Mouse (Mus musculus): ENCODE data around the gene Ptpn18. TPM values are rescaled to one million over a fixed set of nuclear protein-coding genes. Genes with fewer than 3 reads are reported as not detected.
"Not testable (repeated sequence)": the region's sequence is repeated elsewhere in the genome, so short reads cannot be mapped to it uniquely, and the experiment has no call there.

The Ptpn18 gene
- polyA plus RNA-seq, 1 experiment = not detected

- WGBS = under 1% methylated on average over 30 of the region's 30 CpGs
- Histone ChIP-seq H3K27ac (ENCODE audit: insufficient read depth, low read depth, low read length) (peak overlapping the region; percentile 96), H3K4me1 (ENCODE audit: control insufficient read depth, insufficient read depth, low read length) (peaks cover 8% of the 10 kb centered on the region), H3K4me3 (ENCODE audit: insufficient read depth, low read depth, low read length) (peak overlapping the region; percentile 90)
- no peak for TF ChIP-seq POLR2A (IDR thresholded peaks at IDR 0.05; ENCODE audit: insufficient read depth, low read depth, low read length)
- TF ChIP-seq CTCF (IDR thresholded peaks at IDR 0.05; ENCODE audit: insufficient read depth, low read depth, low read length) = no peak
Observed at GRCm38 (mm10) chr1:34434660-34435160, 24.9 kb upstream of the Ptpn18 start.

GRCm38 (mm10) chr1:34435371-34436120, 24.0 kb upstream of the Ptpn18 start:
- Histone ChIP-seq H3K4me3 (ENCODE audit: insufficient read depth, low read depth, low read length) (peak overlapping the region; percentile 90), H3K27ac (ENCODE audit: insufficient read depth, low read depth, low read length) (peak overlapping the region; percentile 96), H3K4me1 (ENCODE audit: control insufficient read depth, insufficient read depth, low read length) (peaks cover 10% of the 10 kb centered on the region)
- no peak for TF ChIP-seq POLR2A (IDR thresholded peaks at IDR 0.05; ENCODE audit: insufficient read depth, low read depth, low read length)
- TF ChIP-seq CTCF (IDR thresholded peaks at IDR 0.05; ENCODE audit: insufficient read depth, low read depth, low read length) = no peak
- WGBS = 24% methylated on average over 8 of the region's 8 CpGs

GRCm38 (mm10) chr1:34436374-34436773, 23.2 kb upstream of the Ptpn18 start:
- 84% methylated on average over 3 of the region's 3 CpGs for WGBS
- Histone ChIP-seq H3K27ac (ENCODE audit: insufficient read depth, low read depth, low read length) (no peak overlapping the region), H3K4me1 (ENCODE audit: control insufficient read depth, insufficient read depth, low read length) (peaks cover 10% of the 10 kb centered on the region), H3K4me3 (ENCODE audit: insufficient read depth, low read depth, low read length) (no peak overlapping the region)
- no peak for TF ChIP-seq POLR2A (IDR thresholded peaks at IDR 0.05; ENCODE audit: insufficient read depth, low read depth, low read length)
- TF ChIP-seq CTCF (IDR thresholded peaks at IDR 0.05; ENCODE audit: insufficient read depth, low read depth, low read length) = no peak

DNA sequence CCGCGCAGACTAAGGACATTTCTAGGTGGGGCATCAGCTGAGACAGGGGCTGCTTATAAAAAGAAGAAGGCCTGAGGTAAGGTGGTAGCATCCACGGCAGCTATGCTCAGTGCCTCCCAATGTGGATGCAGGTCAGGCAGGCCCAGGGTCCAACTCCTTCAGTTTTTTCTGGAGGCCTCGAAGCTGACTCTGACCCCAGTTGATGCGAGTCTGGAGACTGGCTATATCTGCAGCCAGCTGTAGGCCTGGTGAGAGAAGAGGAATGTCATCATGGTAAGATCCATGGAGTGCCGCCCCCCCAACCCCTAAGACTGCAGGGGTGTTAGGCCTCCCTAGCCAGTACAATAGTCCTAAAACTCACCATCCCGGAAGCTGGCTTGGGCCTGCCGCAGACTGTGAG, 22.2 kb upstream of the Ptpn18 start:
- not testable (repeated sequence) for H3K4me1 ChIP-seq (ENCODE audit: control insufficient read depth, insufficient read depth, low read length); H3K27ac ChIP-seq (ENCODE audit: insufficient read depth, low read depth, low read length); H3K4me3 ChIP-seq (ENCODE audit: insufficient read depth, low read depth, low read length)
- WGBS = 97% methylated on average over 8 of the region's 8 CpGs

DNA sequence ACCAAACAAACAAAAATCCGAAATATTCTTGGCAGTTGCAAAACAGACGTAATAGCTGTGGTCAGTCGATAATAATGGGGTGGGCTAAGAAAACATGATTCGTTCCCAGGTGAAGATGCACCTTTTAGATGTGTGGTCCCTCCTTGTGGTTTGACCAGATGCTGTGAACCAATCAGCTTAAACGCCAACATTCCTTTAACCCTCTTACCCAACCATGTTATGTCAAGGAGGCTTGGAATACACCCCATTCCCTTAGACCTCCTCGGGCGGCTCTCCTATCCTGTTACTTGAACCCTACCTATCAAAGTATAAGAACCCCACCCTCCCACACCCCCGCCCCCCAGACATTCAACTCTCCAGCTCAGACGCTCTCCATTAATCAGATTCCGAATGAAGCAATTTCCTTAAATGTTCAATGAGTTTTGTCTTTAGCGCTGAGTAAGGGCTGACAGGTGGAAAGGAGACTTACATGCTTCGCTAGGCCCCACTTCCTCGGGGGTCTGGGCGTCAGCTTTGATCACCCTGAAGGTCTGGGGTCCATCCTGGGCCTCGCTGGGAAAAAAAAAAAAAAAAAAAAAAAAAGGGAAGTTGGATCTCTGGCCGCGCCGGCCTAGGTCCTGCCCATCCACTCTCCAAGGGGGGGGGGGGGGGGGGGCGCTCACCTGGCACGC, 21.0 kb upstream of the Ptpn18 start:
- 38% methylated on average over 17 of the region's 20 CpGs for WGBS
- TF ChIP-seq POLR2A (IDR thresholded peaks at IDR 0.05; ENCODE audit: insufficient read depth, low read depth, low read length) (no peak), CTCF (IDR thresholded peaks at IDR 0.05; ENCODE audit: insufficient read depth, low read depth, low read length) (no peak)
- Histone ChIP-seq H3K27ac (ENCODE audit: insufficient read depth, low read depth, low read length) (no peak overlapping the region), H3K4me3 (ENCODE audit: insufficient read depth, low read depth, low read length) (peak overlapping the region; percentile 75), H3K4me1 (ENCODE audit: control insufficient read depth, insufficient read depth, low read length) (peaks cover 6% of the 10 kb centered on the region; the same call in 1 of the 2 replicates)

DNA sequence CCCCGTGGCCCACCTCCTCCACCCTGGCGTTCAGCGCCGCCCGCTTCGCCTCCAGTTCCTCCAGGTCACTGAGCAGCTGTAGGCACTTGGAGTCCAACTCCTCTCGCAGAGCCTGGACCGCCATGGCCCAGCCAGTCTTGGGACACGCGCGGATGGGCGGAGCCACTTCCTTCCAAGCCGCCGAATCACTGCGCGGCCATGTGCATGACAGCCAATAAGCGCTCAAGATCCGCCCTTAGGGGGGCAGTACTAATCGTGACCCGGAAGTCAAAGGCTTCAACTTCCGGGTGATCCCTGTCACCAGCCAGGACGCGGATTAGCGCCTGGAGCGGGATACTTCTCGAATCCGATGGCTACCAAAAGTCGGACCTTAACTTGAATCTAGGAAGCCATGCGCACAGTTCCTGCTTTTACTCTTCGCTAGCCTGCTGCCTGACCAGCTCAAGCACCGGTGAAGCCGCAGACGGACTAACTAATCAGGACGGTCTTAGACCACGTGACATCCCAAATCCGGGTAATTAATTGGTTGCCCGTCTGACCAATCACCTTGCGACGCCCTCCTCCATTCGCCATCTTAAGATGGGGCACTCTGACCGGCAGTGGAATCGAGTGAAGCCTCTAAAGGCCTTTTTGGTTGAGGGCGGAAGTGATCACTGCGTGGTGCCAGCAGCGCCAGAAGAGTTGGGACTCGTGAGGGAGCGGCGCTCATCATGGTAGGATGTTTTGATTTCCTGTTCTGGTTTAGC, 20.2 kb upstream of the Ptpn18 start, which contains the start of the genes Ccdc115 and Imp4:
Gene Ccdc115, minus strand, starts transcription at position 458 of the 746 bp plus-strand sequence.
Gene Imp4, plus strand, starts transcription at position 637 of the 746 bp plus-strand sequence.
- Histone ChIP-seq H3K4me3 (ENCODE audit: insufficient read depth, low read depth, low read length) (peak within 1 kb of the TSS; percentile 75), H3K4me1 (ENCODE audit: control insufficient read depth, insufficient read depth, low read length) (peaks cover 2% of the 10 kb centered on the region; the same call in 1 of the 2 replicates), H3K27ac (ENCODE audit: insufficient read depth, low read depth, low read length) (peak within 1 kb of the TSS; percentile 96)
- peak; percentile 65; the same call in 1 of the 2 replicates for TF ChIP-seq POLR2A (IDR thresholded peaks at IDR 0.05; ENCODE audit: insufficient read depth, low read depth, low read length)
- TF ChIP-seq CTCF (IDR thresholded peaks at IDR 0.05; ENCODE audit: insufficient read depth, low read depth, low read length) = no peak
- WGBS = under 1% methylated on average over 48 of the region's 48 CpGs

- peak; percentile 18; the same call in 1 of the 2 replicates for TF ChIP-seq CTCF (IDR thresholded peaks at IDR 0.05; ENCODE audit: insufficient read depth, low read depth, low read length)
- no peak for TF ChIP-seq POLR2A (IDR thresholded peaks at IDR 0.05; ENCODE audit: insufficient read depth, low read depth, low read length)
- Histone ChIP-seq H3K4me1 (ENCODE audit: control insufficient read depth, insufficient read depth, low read length) (peaks cover 2% of the 10 kb centered on the region; the same call in 1 of the 2 replicates), H3K4me3 (ENCODE audit: insufficient read depth, low read depth, low read length) (peak overlapping the region; percentile 75), H3K27ac (ENCODE audit: insufficient read depth, low read depth, low read length) (no peak overlapping the region)
- 8% methylated on average over 31 of the region's 31 CpGs for WGBS
Observed at GRCm38 (mm10) chr1:34439961-34440630, 19.5 kb upstream of the Ptpn18 start.

GRCm38 (mm10) chr1:34443124-34443523, 16.4 kb upstream of the Ptpn18 start:
- 92% methylated on average over 6 of the region's 6 CpGs for WGBS
- H3K4me1 ChIP-seq (ENCODE audit: control insufficient read depth, insufficient read depth, low read length) = peaks cover 2% of the 10 kb centered on the region; the same call in 1 of the 2 replicates
- TF ChIP-seq POLR2A (IDR thresholded peaks at IDR 0.05; ENCODE audit: insufficient read depth, low read depth, low read length) (no peak), CTCF (IDR thresholded peaks at IDR 0.05; ENCODE audit: insufficient read depth, low read depth, low read length) (no peak)
- H3K4me3 ChIP-seq (ENCODE audit: insufficient read depth, low read depth, low read length) = no peak overlapping the region
- no peak overlapping the region for H3K27ac ChIP-seq (ENCODE audit: insufficient read depth, low read depth, low read length)
